Mouse (Mus musculus): Measurements from ENCODE around the gene H60b.
"Not testable (repeated sequence)": the region's sequence is repeated elsewhere in the genome, so short reads cannot be mapped to it uniquely, and the experiment has no call there.

Gene H60b

DNA sequence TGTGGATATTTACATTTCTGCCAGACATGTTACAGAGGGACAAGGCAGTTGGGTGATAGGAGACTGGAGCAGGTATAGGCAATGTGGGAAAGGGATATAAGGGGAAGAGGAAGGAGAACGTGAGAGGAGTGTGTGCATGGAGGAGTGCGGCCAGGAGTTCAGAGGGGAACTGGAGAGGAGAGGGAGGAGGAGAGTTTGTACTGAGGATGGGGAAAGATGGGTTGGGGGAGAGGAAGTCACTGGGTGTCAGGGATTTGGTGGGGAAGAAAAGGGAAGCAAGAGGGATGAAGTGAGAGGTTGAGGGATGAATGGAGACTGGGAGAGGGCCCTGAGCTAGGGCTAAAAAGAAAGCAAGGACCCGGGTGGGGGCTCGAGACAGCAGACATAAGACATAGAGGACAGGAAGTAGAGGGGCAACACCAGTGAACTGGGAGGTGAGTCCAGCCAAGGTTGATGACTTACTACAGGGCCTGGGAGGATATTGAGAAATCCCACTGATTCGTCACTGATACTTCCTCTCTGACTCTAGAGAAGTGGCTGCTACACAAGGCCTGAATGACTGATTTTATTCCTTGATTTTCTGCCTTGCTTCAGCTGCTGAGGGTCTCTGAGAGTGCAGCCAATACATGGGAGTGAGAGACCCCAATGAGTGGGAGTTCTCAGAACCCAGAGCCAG lies 7.1 kb downstream of the H60b start:
- DNase-seq (ENCODE audit: low read depth): not testable (repeated sequence)

DNA sequence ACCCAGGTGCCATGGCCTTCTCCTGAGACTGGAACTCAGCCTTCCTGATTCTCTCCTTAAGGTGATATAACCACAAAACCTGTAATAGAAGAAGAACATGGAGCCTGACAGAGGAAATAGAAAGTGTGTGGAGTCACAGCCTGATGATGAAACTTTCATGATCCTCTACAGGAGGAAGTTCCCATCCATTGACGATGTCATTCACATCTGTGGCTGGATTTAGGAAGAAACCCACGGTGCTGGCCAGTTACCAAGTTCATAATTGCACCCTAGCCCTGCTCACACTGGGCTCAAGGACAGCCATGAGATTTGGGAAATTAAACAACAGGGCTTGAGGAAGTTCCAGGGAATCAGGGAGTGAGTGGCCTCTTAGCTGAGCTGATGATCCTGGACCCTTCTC lies 7.6 kb downstream of the H60b start:
- not testable (repeated sequence) for DNase-seq (ENCODE audit: low read depth)

DNA sequence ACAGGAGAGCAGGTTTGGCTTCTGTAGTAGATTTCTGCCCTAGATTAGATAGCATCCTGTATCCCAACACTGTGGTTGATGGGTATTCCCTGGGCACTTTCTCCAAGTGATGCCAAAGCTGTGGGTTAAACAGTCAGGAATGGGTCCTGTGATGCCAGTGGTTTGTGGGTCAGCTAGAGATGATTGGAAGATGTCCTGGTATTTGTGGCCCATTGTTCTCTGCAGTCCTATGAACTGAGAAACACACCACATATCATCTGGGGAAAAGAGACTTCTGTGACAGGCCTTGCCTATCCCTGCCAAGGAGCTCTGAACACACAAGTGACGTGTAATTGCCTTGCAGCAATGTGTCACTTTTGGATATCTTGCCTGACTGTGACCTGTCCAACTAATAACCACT lies 8.7 kb downstream of the H60b start:
- not testable (repeated sequence) for DNase-seq (ENCODE audit: low read depth)

- DNase-seq (ENCODE audit: low read depth): not testable (repeated sequence)
Observed at GRCm38 (mm10) chr10:22169116-22169515, 10.7 kb downstream of the H60b start.

GRCm38 (mm10) chr10:22172431-22173334 lies 14.3 kb downstream of the H60b start:
- DNase-seq (ENCODE audit: low read depth): not testable (repeated sequence)

- not testable (repeated sequence) for DNase-seq (ENCODE audit: low read depth)
Observed at GRCm38 (mm10) chr10:22173335-22174189, 15.2 kb downstream of the H60b start.

- not testable (repeated sequence) for DNase-seq (ENCODE audit: low read depth)
Observed at GRCm38 (mm10) chr10:22174190-22174487, 15.8 kb downstream of the H60b start.

DNA sequence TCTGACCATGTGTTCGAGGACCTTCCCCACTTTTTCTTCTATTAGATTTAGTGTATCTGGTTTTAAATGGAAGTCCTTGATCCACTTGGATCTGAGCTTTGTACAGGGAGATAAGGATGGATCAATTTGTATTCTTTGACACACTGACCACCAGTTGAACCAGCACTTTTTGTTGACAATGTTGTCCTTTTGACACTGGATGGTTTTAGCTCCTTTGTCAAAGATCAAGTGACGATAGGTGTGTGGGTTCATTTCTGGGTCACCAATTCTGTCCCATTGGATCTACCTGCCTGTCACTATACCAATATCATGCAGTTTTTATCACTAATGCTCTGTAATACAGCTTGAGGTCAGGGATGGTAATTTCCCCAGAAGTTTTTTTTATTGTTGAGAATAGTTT lies 18.1 kb downstream of the H60b start:
- not testable (repeated sequence) for DNase-seq (ENCODE audit: low read depth)

DNA sequence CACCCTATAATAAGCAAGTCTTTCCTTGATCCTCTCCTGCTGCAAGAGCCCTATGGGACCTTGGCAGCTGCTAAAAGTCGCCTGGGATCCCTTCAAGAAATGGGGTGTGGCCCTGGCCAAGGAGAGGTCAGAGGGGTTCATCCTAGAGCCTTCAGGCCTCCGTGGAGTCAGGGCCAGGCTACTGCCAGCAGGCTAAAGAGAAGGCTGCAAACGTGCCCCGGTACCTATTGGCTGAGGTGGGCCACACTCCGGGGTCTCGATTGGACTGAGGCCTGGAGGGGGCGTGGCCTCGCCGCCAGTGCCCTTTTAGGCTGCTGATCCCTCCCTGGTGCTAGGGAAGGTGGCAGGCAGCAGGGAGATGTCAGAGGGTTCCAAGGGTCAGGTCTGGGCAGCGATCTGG lies 32.6 kb downstream of the H60b start:
- not testable (repeated sequence) for DNase-seq (ENCODE audit: low read depth)

GRCm38 (mm10) chr10:22201352-22201751 lies 43.0 kb downstream of the H60b start:
- DNase-seq (ENCODE audit: low read depth): not testable (repeated sequence)

DNA sequence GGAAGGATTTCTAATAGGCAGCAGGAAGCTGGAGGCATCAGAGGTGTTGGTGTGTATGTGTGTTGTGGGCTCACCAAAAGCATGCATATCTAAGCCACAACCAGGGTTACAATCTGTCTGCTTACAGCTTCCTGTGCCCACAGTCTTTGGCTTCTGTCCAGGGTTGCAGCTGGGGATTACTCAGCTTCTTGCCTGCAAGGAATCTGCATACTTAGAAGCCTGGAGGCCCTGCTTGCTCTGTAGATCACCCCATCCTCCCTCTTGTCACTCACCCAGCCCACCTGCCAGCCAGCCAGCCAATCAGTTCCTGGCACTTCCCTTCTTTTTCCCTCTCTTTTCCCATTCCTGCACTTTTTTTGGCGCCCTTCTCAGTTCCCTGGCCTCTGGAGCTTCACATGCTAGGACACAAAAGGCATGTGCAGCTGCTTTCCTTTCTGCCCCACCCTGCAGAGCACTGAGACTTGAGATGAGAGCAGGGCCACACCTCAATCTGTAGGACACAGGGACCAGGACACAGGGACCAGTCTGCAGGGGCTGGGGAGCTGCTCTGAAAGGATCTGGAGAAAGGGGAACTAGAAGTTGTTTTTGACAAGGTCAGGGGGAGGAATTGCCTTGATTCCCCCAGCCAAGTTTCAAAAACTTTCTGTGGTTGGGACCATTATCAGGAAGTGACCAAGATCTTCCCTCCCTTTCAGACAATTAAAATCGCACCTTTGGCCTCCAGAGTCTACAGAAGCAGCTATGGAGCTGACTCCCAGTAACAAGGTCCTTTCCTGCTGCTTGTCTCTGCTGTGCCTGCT lies 44.6 kb downstream of the H60b start:
- DNase-seq (ENCODE audit: low read depth): not testable (repeated sequence)

GRCm38 (mm10) chr10:22206443-22206842 lies 48.1 kb downstream of the H60b start:
- DNase-seq (ENCODE audit: low read depth): not testable (repeated sequence)

DNA sequence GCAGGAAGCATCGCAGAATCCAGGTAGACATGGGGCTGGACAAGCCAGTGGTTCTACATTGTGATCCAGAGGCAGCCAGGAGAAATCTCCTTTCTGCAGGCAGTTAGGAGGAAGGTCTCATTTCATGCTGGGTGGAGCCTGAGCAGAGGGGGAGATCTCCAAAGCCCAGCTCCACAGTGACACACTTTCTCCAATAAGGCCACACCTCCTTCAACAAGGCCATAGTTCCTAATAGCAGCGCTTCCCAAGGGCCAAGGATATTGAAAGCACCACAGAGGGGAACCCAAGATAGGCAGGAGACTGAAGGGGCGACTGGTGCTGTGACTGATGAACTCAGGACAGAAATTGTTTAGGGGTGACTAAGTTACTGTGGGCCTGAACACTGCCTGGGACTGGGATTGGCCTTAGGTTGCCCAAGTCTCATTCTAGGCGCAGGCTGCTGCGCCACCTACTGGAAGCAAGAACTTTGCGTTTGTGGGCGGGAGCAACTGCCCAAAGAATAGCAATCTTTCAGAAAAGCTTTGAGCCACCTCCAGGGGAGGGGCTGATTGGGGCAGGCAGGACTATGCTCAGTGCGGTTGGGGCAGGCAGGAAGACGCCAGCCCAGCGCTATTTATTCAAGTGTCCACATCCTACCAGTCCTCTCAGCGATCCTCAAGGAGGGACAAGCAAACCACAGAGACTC lies 53.8 kb downstream of the H60b start:
- not testable (repeated sequence) for DNase-seq (ENCODE audit: low read depth)

DNA sequence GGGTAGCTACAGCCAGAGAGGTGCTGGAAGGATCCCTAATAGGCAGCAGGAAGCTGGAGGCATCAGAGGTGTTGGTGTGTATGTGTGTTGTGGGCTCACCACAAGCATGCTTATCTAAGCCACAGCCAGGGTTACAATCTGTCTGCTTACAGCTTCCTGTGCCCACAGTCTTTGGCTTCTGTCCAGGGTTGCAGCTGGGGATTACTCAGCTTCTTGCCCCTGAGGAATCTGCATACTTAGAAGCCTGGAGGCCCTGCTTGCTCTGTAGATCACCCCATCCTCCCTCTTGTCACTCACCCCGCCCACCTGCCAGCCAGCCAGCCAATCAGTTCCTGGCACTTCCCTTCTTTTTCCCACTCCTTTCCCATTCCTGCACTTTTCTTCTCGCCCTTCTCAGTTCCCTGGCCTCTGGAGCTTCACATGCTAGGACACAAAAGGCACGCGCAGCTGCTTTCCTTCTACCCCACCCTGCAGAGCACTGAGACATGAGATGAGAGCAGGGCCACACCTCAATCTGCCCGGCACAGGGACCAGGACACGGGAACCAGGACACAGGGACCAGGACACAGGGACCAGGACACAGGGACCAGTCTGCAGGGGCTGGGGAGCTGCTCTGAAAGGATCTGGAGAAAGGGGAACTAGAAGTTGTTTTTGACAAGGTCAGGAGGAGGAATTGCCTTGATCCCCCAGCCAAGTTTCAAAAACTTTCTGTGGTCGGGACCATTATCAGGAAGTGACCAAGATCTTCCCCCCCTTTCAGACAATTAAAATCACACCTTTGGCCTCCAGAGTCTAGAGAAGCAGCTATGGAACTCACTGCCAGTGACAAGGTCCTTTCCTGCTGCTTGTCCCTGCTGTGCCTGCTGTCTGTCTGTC lies 65.3 kb downstream of the H60b start:
- DNase-seq (ENCODE audit: low read depth): not testable (repeated sequence)

- no peak for DNase-seq (ENCODE audit: low read depth)
Observed at GRCm38 (mm10) chr10:22265060-22265459, 106.7 kb downstream of the H60b start.

DNA sequence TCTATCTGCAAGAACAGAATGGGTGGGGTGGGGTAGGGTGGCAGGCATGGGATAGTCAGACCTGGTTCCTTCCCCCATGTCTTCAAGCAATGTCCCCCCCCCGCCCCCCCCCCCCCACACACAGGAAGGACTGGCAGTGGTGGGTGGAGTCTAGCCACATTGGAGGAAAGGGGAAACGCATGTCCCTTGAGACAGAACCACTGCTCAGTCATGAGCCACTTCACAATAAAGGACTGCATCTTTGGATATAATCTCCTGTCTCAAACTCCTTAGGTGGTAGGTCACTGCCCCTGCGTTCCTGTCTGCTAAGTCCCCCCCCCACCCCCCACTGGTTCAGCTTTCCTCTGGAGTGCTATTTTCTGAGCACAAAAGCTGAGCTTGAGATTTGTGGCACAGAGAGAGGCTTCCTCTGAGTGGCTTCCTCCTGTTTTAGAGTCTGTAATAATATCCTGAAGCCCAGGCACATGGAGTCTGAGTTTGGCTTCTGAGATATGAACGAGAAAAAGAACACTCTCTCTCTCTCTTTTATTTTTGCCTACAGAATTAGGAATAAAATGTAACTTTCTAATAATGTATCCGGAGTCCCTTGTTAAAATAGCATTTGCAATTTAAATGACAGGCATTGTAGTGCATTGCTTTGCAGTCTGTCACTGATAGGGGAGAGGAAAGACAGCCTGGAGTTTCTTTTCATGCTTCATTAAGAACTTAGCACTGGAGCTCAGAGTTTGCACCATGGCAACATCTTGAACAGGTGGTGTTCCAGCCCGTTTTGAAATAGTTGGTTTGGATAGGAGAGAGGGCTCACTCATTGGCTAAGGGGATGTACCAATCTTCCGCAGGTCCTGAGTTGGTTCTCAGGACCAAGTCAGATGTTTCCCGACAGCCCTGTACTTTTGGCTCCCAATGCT lies 112.7 kb downstream of the H60b start:
- not testable (repeated sequence) for DNase-seq (ENCODE audit: low read depth)

DNA sequence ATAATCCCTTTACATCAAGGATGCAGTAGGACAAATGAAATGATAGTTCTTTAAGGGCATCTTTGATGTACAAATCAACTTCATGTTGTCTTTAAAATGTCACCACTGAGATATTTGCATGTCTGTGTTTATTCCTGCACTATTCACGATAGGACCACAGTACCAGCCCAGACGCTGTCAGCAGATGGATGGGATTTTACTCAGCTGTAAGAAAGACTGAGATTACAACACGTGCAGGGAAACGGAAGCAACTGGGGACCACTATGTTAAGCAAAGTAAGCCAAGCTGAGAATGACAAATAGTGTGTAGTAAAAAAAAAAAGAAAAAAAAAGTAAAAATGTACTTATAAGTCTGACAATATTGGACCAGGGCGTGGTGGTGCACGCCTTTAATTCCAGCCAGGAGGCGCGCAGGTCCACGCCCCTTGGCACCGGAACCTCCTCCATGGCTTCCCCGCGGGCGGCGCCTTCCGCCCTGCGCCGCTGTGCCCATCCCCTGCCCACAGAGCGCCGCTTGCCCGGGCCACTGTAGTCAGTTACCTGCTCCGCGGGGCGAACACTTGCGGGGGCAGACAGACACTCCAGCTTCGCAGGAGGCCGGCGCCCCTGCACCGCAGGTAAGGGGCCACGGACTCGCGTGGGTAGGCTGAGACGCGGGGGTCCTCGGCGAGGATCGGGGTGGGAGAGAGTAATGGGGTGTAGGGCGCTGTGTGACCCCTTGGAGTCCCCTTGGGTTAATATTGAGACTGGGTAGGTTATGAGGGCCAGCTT lies 114.7 kb downstream of the H60b start:
- DNase-seq (ENCODE audit: low read depth): not testable (repeated sequence)

GRCm38 (mm10) chr10:22273684-22274305 lies 115.4 kb downstream of the H60b start:
- no peak for DNase-seq (ENCODE audit: low read depth)
